Mouse (Mus musculus): ENCODE data around the gene Nrcam.

The Nrcam gene

GRCm38 (mm10) chr12:44508635-44509034, 179.9 kb downstream of the Nrcam start:
- in situ Hi-C loops (cut with MboI; ENCODE audit: low sequenced_read_pairs), result no loop called here

- in situ Hi-C loops (cut with MboI; ENCODE audit: low sequenced_read_pairs), result no loop called here
These were observed 180.9 kb downstream of the Nrcam start for GRCm38 (mm10) chr12:44509406-44510104.

GRCm38 (mm10) chr12:44515066-44515465, 186.4 kb downstream of the Nrcam start:
- in situ Hi-C loops (cut with MboI; ENCODE audit: low sequenced_read_pairs), result no loop called here

GRCm38 (mm10) chr12:44519440-44520141, 190.9 kb downstream of the Nrcam start:
- in situ Hi-C loops (cut with MboI; ENCODE audit: low sequenced_read_pairs), result no loop called here

- in situ Hi-C loops (cut with MboI; ENCODE audit: low sequenced_read_pairs), result no loop called here
These were observed 192.8 kb downstream of the Nrcam start for GRCm38 (mm10) chr12:44521496-44521895.

- in situ Hi-C loops (cut with MboI; ENCODE audit: low sequenced_read_pairs), result no loop called here
These were observed 196.2 kb downstream of the Nrcam start for GRCm38 (mm10) chr12:44524621-44525565.

GRCm38 (mm10) chr12:44528391-44529016, 199.8 kb downstream of the Nrcam start:
- in situ Hi-C loops (cut with MboI; ENCODE audit: low sequenced_read_pairs), result no loop called here

GRCm38 (mm10) chr12:44532337-44533113, 203.8 kb downstream of the Nrcam start:
- in situ Hi-C loops (cut with MboI; ENCODE audit: low sequenced_read_pairs), result no loop called here

- in situ Hi-C loops (cut with MboI; ENCODE audit: low sequenced_read_pairs), result no loop called here
These were observed 205.5 kb downstream of the Nrcam start for GRCm38 (mm10) chr12:44534100-44534633.

- in situ Hi-C loops (cut with MboI; ENCODE audit: low sequenced_read_pairs), result no loop called here
These were observed 206.9 kb downstream of the Nrcam start for GRCm38 (mm10) chr12:44535623-44536022.

GRCm38 (mm10) chr12:44547721-44548369, 219.2 kb downstream of the Nrcam start:
- in situ Hi-C loops (cut with MboI; ENCODE audit: low sequenced_read_pairs), result no loop called here

GRCm38 (mm10) chr12:44548465-44548864, 219.8 kb downstream of the Nrcam start:
- in situ Hi-C loops (cut with MboI; ENCODE audit: low sequenced_read_pairs), result no loop called here

GRCm38 (mm10) chr12:44551614-44552013, 222.9 kb downstream of the Nrcam start:
- in situ Hi-C loops (cut with MboI; ENCODE audit: low sequenced_read_pairs), result no loop called here

- in situ Hi-C loops (cut with MboI; ENCODE audit: low sequenced_read_pairs), result no loop called here
These were observed 225.4 kb downstream of the Nrcam start for GRCm38 (mm10) chr12:44554051-44554450.

GRCm38 (mm10) chr12:44554808-44555207, 226.1 kb downstream of the Nrcam start:
- in situ Hi-C loops (cut with MboI; ENCODE audit: low sequenced_read_pairs), result no loop called here

- in situ Hi-C loops (cut with MboI; ENCODE audit: low sequenced_read_pairs), result no loop called here
These were observed 231.3 kb downstream of the Nrcam start for GRCm38 (mm10) chr12:44560002-44560401.

- in situ Hi-C loops (cut with MboI; ENCODE audit: low sequenced_read_pairs), result no loop called here
These were observed 241.4 kb downstream of the Nrcam start for GRCm38 (mm10) chr12:44570070-44570469.

- in situ Hi-C loops (cut with MboI; ENCODE audit: low sequenced_read_pairs), result no loop called here
These were observed 244.0 kb downstream of the Nrcam start for GRCm38 (mm10) chr12:44572664-44573063.

- in situ Hi-C loops (cut with MboI; ENCODE audit: low sequenced_read_pairs), result no loop called here
These were observed 245.5 kb downstream of the Nrcam start for GRCm38 (mm10) chr12:44574167-44574566.
